8 mouse cellular contexts compared by ENCODE assay signal in the genomic region with DNA sequence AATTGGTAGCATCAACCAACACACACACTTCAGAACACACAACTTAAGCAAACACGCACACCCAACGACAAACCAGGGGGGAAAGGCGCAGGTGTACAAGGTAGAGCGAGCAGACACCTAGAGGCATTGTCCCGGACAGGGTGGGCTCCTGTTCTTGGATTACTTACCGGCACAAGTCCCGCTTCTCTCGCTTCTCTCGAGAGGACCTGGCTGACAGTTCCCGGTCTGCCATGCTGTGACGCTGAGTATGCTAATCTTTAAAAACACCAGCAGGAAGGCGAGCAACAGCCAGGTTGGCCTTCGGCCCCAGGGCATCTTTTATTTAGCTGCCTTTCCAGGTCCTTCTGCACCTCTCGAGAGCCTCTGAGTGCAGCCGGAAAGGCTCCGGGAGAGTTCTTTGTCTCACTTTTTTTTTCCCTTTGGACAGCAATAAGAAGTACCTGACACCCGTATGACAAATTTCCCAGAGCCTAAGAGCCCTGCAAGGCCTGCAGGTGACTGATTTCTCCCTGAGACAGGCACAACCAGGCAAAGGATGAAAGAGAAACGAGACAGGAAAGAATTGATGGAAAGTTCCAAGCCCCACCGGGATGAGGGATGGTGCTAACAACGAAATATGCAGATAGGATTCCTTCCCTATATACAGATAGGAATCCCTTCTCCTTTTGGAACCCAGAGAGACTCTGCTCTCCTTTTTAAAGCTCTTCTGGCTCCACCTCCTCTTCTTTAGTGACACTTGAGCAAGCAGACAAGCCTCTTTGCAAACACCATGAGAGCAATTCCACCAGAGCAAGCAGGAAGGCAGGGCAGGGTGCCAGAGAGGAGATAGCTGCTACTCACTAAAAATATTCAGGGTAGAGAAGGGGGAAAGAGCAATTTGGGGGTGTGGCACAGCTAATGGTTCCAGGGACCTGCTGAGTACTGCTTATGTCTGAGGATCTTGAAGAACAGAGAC. TPM values are rescaled to one million over a fixed set of nuclear protein-coding genes. Genes with fewer than 3 reads are reported as not detected.
DNase-seq lines count a peak whose midpoint lies in the region; ATAC-seq and TF ChIP-seq lines count a peak whose summit lies in the region.

A gene (minus strand): TSS at position 667 of the 955 bp plus-strand sequence.

- no peaks in the 10 kb centered on the region for H3K9me3 ChIP-seq in forebrain, embryonic 12.5 days

- peak within 1 kb of the TSS; percentile 47 for H3K4me3 ChIP-seq in cerebellum, adult 2 months (replicated peaks; ENCODE audit: insufficient read depth, low read depth, low read length)
- peak within 1 kb of the TSS; percentile 23 for H3K4me3 ChIP-seq in forebrain, embryonic 12.5 days (replicated peaks)

- no peak within 1 kb of the TSS for H3K27ac ChIP-seq in cerebellum, adult 2 months (ENCODE audit: insufficient read depth, low read length)
- H3K27ac ChIP-seq in forebrain, embryonic 12.5 days = no peak within 1 kb of the TSS

- TF ChIP-seq CTCF in cerebellum, adult 2 months (IDR thresholded peaks at IDR 0.05; ENCODE audit: borderline replicate concordance, insufficient read depth, low read depth, low read length) = no peak

- TF ChIP-seq POLR2A in cerebellum, adult 2 months (IDR thresholded peaks at IDR 0.05; ENCODE audit: borderline replicate concordance, insufficient read depth, low read length) = no peak

- DNase-seq in cerebellum, adult 2 months = peak in 1 of 2 experiments; percentile 4
- no peak for DNase-seq in cerebellum, postnatal 4 days (ENCODE audit: low spot score in 2 of 2)
- DNase-seq in heart, postnatal 10 days = peak; percentile 43 to 60
- peak; percentile 86 to 88 for DNase-seq in kidney, postnatal 25 days
- peak; percentile 20 for DNase-seq in mesoderm, embryonic 11.5 days (ENCODE audit: low read depth, low spot score)
- DNase-seq in ovary, adult 18-20 months (ENCODE audit: low spot score) = no peak
- DNase-seq in thymus, postnatal 0 days (ENCODE audit: low spot score) = no peak

- no peaks in the 10 kb centered on the region for H3K4me1 ChIP-seq in cerebellum, adult 2 months (ENCODE audit: control insufficient read depth, insufficient read depth, low read length)
- H3K4me1 ChIP-seq in forebrain, embryonic 12.5 days = peaks cover 16% of the 10 kb centered on the region

- no peak for ATAC-seq in forebrain, embryonic 12.5 days (ENCODE audit: low FRiP score)

- peak within 1 kb of the TSS; percentile 14; the same call in 1 of the 2 replicates for H3K9ac ChIP-seq in forebrain, embryonic 12.5 days

- H3K36me3 ChIP-seq in forebrain, embryonic 12.5 days (replicated peaks) = no peaks in the 10 kb centered on the region

- H3K4me2 ChIP-seq in forebrain, embryonic 12.5 days = peak within 1 kb of the TSS; percentile 48

- WGBS in cerebellum, adult 2 months = 6% methylated on average over 20 of the region's 20 CpGs
- 10% methylated on average over 20 of the region's 20 CpGs for WGBS in forebrain, embryonic 12.5 days

- intact Hi-C loops in heart, postnatal 10 days (cut with DNase I) = no loop called here

- H3K27me3 ChIP-seq in cerebellum, adult 2 months (ENCODE audit: control insufficient read depth, insufficient read depth, low read length) = no peaks in the 10 kb centered on the region
- H3K27me3 ChIP-seq in forebrain, embryonic 12.5 days = peaks cover 22% of the 10 kb centered on the region

RNA-seq across cellular contexts. Expression of the gene that starts here (rescaled TPM):
- polyA plus RNA-seq in cerebellum, adult 2 months (2012; rRNA removed) = 3.2 and 3.6 TPM in 2 replicates
- polyA plus RNA-seq in forebrain, embryonic 12.5 days (2016; fragmentation: Nextera tagmentation; extraction: Ambion mirVana) = 1.6 and 2.7 TPM in 2 replicates
- 1 to 10 TPM; 1.5 to 1.8 TPM for total RNA-seq in heart, postnatal 10 days (2021)
- 0.87 and 0.95 TPM in 2 replicates for polyA plus RNA-seq in thymus, postnatal 0 days (2015; fragmentation: Nextera tagmentation; extraction: Ambion mirVana)

Comparison
In these comparisons a context has a peak if more than half of its experiments do, and no peak if none do; other contexts are left out.
1. DNase-seq: peak in heart, postnatal 10 days (2 of 2), kidney, postnatal 25 days (2 of 2) and mesoderm, embryonic 11.5 days (single experiment); none in cerebellum, postnatal 4 days (0 of 2), ovary, adult 18-20 months (single experiment) and thymus, postnatal 0 days (single experiment).